Mouse (Mus musculus) cortical plate, adult 2 months (tissue): ENCODE measurements around the gene Tmem40.

ENCODE experiments used
- CTCF ChIP-seq: fragments of 200-500 bp; IDR thresholded peaks from 2 replicates; pipeline ENCODE4 v1.5.1; 2011; ENCODE audit warnings: mild to moderate bottlenecking, control low read depth, low read length; ENCODE audit not compliant: insufficient read depth; ENCODE audit errors: extremely low read depth
- POLR2A ChIP-seq: fragments of 200-500 bp; IDR thresholded peaks from 2 replicates; pipeline ENCODE4 v1.6.1; 2011; ENCODE audit warnings: mild to moderate bottlenecking, low read length, control low read depth; ENCODE audit not compliant: insufficient read depth; ENCODE audit errors: extremely low read depth

GRCm38 (mm10) chr6:115690105-115690504 is 72.1 kb downstream of the Tmem40 start:
- no peak for TF ChIP-seq POLR2A
- no peak for TF ChIP-seq CTCF
